Mouse (Mus musculus) kidney, adult 2 months (tissue): ENCODE measurements around the gene Csrp2.

Experiments
- CTCF ChIP-seq: fragments of 200-500 bp; conservative IDR thresholded peaks from 2 replicates; pipeline ENCODE4 v1.5.1; 2011; ENCODE audit warnings: low read depth, mild to moderate bottlenecking, control low read depth, low read length, moderate library complexity, mixed read lengths; ENCODE audit not compliant: insufficient read depth, insufficient read length
- POLR2A ChIP-seq: fragments of 200-500 bp; IDR thresholded peaks from one replicate; pipeline ENCODE4 v1.6.1; 2011; ENCODE audit warnings: low read depth, low read length, control low read depth

GRCm38 (mm10) chr10:110874853-110875252, 44.7 kb upstream of the Csrp2 start:
- TF ChIP-seq POLR2A (no peak), CTCF (no peak)
